Comparison of ENCODE assay signal across 8 mouse cellular contexts in the genomic region with DNA sequence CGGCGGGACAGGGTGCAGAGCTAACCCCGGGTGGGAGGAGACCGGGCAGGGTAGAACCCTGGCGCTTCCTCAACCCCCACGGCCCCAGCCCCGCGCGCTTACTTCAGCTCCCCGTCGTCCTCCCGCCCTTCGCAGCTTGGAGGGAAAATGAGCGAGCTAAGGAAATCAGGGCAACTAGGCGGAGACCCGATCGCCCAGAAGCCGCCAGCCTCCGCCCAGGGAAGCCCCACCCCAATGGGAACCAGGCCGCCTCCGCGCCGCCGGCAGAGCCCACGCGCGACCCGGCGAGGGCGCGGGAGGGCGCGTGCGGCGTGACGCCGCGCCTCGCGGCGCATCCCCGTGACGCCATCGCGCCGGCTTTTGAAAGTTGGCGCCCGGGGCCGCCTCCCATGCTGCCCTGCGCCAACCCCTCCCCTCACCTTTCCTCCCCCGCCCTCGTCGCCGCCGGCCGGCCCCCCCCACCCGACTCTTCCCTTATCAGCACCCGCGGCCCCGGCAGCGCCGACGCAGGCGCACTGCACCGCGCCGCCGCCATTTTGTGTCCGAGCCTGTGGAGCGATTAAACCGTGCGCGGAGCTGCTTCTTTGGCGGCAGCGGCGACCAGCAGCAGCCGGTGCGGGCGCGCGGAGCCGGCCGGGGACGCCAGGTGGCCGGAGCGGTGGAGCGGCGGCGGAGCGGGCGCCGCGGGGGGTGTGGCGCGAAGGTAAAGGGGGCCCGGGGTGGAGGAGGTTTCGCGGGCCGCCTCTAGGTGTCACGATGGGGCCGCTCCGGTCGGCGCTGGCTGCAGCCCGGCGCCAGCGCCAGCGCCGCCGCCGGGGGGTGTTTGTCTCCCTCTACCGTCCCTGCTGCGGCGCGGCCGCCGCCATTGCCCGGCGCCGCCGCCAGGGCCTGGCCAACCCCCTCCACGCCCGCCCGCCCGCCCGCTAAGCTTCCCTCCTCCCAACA. TPM values are rescaled to one million over a fixed set of nuclear protein-coding genes. Genes with fewer than 3 reads are reported as not detected.
DNase-seq lines count a peak whose midpoint lies in the region; ATAC-seq and TF ChIP-seq lines count a peak whose summit lies in the region.

A gene (plus strand): TSS at position 551 of the 945 bp plus-strand sequence.

- peak within 1 kb of the TSS; percentile 96 for H3K4me3 ChIP-seq in forebrain, embryonic 11.5 days (ENCODE audit: low read depth, low read length)
- peak within 1 kb of the TSS; percentile 81 for H3K4me3 ChIP-seq in heart, embryonic 16.5 days (ENCODE audit: low read length)
- peak within 1 kb of the TSS; percentile 99 for H3K4me3 ChIP-seq in liver, embryonic 16.5 days (ENCODE audit: low read depth, low read length)
- peak within 1 kb of the TSS; percentile 92 for H3K4me3 ChIP-seq in neural tube, embryonic 13.5 days
- peak within 1 kb of the TSS; percentile 97 for H3K4me3 ChIP-seq in testis, adult 2 months (ENCODE audit: control insufficient read depth, low read depth, low read length)

- peak within 1 kb of the TSS; percentile 63 for H3K4me2 ChIP-seq in forebrain, embryonic 11.5 days (ENCODE audit: low read depth, low read length, severe bottlenecking)
- peak within 1 kb of the TSS; percentile 90 for H3K4me2 ChIP-seq in heart, embryonic 16.5 days (ENCODE audit: low read depth, low read length)
- peak within 1 kb of the TSS; percentile 98 for H3K4me2 ChIP-seq in liver, embryonic 16.5 days (ENCODE audit: low read depth, low read length)
- H3K4me2 ChIP-seq in neural tube, embryonic 13.5 days = peak within 1 kb of the TSS; percentile 94

- no peak for TF ChIP-seq CTCF in testis, adult 2 months (IDR thresholded peaks at IDR 0.05; ENCODE audit: control insufficient read depth, insufficient read depth, insufficient replicate concordance, low read depth, low read length)

- H3K27me3 ChIP-seq in forebrain, embryonic 11.5 days (ENCODE audit: control insufficient read depth, insufficient read depth, low read length) = no peaks in the 10 kb centered on the region
- H3K27me3 ChIP-seq in heart, embryonic 16.5 days (ENCODE audit: control insufficient read depth, insufficient read depth, low read length) = no peaks in the 10 kb centered on the region
- H3K27me3 ChIP-seq in liver, embryonic 16.5 days (ENCODE audit: control insufficient read depth, insufficient read depth, low read depth, low read length) = no peaks in the 10 kb centered on the region
- no peaks in the 10 kb centered on the region for H3K27me3 ChIP-seq in neural tube, embryonic 13.5 days
- no peaks in the 10 kb centered on the region for H3K27me3 ChIP-seq in testis, adult 2 months (ENCODE audit: control insufficient read depth, insufficient read depth, low read length)

- no peaks in the 10 kb centered on the region for H3K36me3 ChIP-seq in forebrain, embryonic 11.5 days (ENCODE audit: control insufficient read depth, insufficient read depth, low read length)
- no peaks in the 10 kb centered on the region for H3K36me3 ChIP-seq in heart, embryonic 16.5 days (ENCODE audit: control insufficient read depth, insufficient read depth)
- no peaks in the 10 kb centered on the region for H3K36me3 ChIP-seq in liver, embryonic 16.5 days (ENCODE audit: control insufficient read depth, insufficient read depth)
- H3K36me3 ChIP-seq in neural tube, embryonic 13.5 days = peaks cover 3% of the 10 kb centered on the region; the same call in 1 of the 2 replicates
- no peaks in the 10 kb centered on the region for H3K36me3 ChIP-seq in testis, adult 2 months (ENCODE audit: control insufficient read depth, insufficient read depth, low read length)

- peak; percentile 88 to 91 for DNase-seq in CD8-positive naive resting alpha-beta T cell, adult 2 months (ENCODE audit: low read depth in 2 of 2, low spot score in 2 of 2)
- peak; percentile 81 for DNase-seq in c-Kit-positive CD71-negative TER-119-negative erythroid progenitor cells, embryonic 14.5 days (ENCODE audit: low read depth)
- DNase-seq in forebrain, embryonic 11.5 days (ENCODE audit: low spot score) = peak; percentile 99
- peak; percentile 94 to 97 for DNase-seq in kidney, postnatal 4 days

- WGBS in forebrain, embryonic 11.5 days = 2% methylated on average over 100 of the region's 126 CpGs
- under 1% methylated on average over 112 of the region's 126 CpGs for WGBS in heart, embryonic 16.5 days
- under 1% methylated on average over 112 of the region's 126 CpGs for WGBS in liver, embryonic 16.5 days (ENCODE audit: insufficient replicate concordance)
- under 1% methylated on average over 112 of the region's 126 CpGs for WGBS in neural tube, embryonic 13.5 days

- H3K27ac ChIP-seq in forebrain, embryonic 11.5 days (ENCODE audit: low read depth, low read length) = peak within 1 kb of the TSS; percentile 100
- peak within 1 kb of the TSS; percentile 100 for H3K27ac ChIP-seq in heart, embryonic 16.5 days (ENCODE audit: low read length)
- peak within 1 kb of the TSS; percentile 100 for H3K27ac ChIP-seq in liver, embryonic 16.5 days (ENCODE audit: low read length)
- peak within 1 kb of the TSS; percentile 100 for H3K27ac ChIP-seq in neural tube, embryonic 13.5 days (replicated peaks)
- peak within 1 kb of the TSS; percentile 90 for H3K27ac ChIP-seq in testis, adult 2 months (ENCODE audit: control insufficient read depth, insufficient read depth, low read depth, low read length)

- peak; percentile 72 for TF ChIP-seq POLR2A in testis, adult 2 months (IDR thresholded peaks at IDR 0.05; ENCODE audit: control insufficient read depth, low read depth, low read length)

- peaks cover 2% of the 10 kb centered on the region; the same call in 1 of the 2 replicates for H3K4me1 ChIP-seq in forebrain, embryonic 11.5 days (replicated peaks; ENCODE audit: control insufficient read depth, insufficient read depth, low read length)
- peaks cover 27% of the 10 kb centered on the region for H3K4me1 ChIP-seq in heart, embryonic 16.5 days (ENCODE audit: control insufficient read depth, insufficient read depth, low read length)
- H3K4me1 ChIP-seq in liver, embryonic 16.5 days (ENCODE audit: control insufficient read depth, low read depth, low read length) = peaks cover 22% of the 10 kb centered on the region
- peaks cover 48% of the 10 kb centered on the region for H3K4me1 ChIP-seq in neural tube, embryonic 13.5 days (replicated peaks)
- H3K4me1 ChIP-seq in testis, adult 2 months (ENCODE audit: control insufficient read depth, insufficient read depth, low read length) = peaks cover 2% of the 10 kb centered on the region; the same call in 1 of the 2 replicates

- peak within 1 kb of the TSS; percentile 100 for H3K9ac ChIP-seq in forebrain, embryonic 11.5 days (ENCODE audit: low read length)
- H3K9ac ChIP-seq in heart, embryonic 16.5 days (ENCODE audit: low read length) = peak within 1 kb of the TSS; percentile 96
- peak within 1 kb of the TSS; percentile 100 for H3K9ac ChIP-seq in liver, embryonic 16.5 days (ENCODE audit: low read depth, low read length)
- peak within 1 kb of the TSS; percentile 97 for H3K9ac ChIP-seq in neural tube, embryonic 13.5 days

- no peaks in the 10 kb centered on the region for H3K9me3 ChIP-seq in forebrain, embryonic 11.5 days (ENCODE audit: control insufficient read depth, low read length)
- H3K9me3 ChIP-seq in heart, embryonic 16.5 days (replicated peaks; ENCODE audit: control insufficient read depth, low read length) = no peaks in the 10 kb centered on the region
- no peaks in the 10 kb centered on the region for H3K9me3 ChIP-seq in liver, embryonic 16.5 days (replicated peaks; ENCODE audit: control insufficient read depth, low read length)
- H3K9me3 ChIP-seq in neural tube, embryonic 13.5 days = no peaks in the 10 kb centered on the region

- peak; percentile 92 for ATAC-seq in forebrain, embryonic 11.5 days (replicated peaks; ENCODE audit: low FRiP score)
- peak; percentile 90 for ATAC-seq in heart, embryonic 16.5 days (replicated peaks; ENCODE audit: extremely low read depth, insufficient read depth, low FRiP score)
- ATAC-seq in liver, embryonic 16.5 days (ENCODE audit: low read depth) = peak; percentile 91
- peak; percentile 94 for ATAC-seq in neural tube, embryonic 13.5 days (ENCODE audit: low read depth)

RNA-seq across cellular contexts. Expression of the gene that starts here (rescaled TPM):
- 134 and 145 TPM in 2 replicates for polyA plus RNA-seq in forebrain, embryonic 11.5 days (2014; fragmentation: Nextera tagmentation; extraction: Ambion mirVana)
- polyA plus RNA-seq in heart, embryonic 16.5 days (2015; fragmentation: Nextera tagmentation; extraction: Ambion mirVana) = 72.1 and 80.0 TPM in 2 replicates
- polyA plus RNA-seq in liver, embryonic 16.5 days (2015; fragmentation: Nextera tagmentation; extraction: Ambion mirVana) = 55.3 and 57.8 TPM in 2 replicates
- polyA plus RNA-seq in neural tube, embryonic 13.5 days (2015; fragmentation: Nextera tagmentation; extraction: Ambion mirVana) = 105 and 118 TPM in 2 replicates
- polyA plus RNA-seq in testis, adult 2 months (2012; rRNA removed) = 6.8 and 7.2 TPM in 2 replicates

Comparison
In these comparisons a context has a peak if more than half of its experiments do, and no peak if none do; other contexts are left out.
1. Peak in every context shown above with its lines: DNase-seq, ATAC-seq, H3K4me3 ChIP-seq and H3K27ac ChIP-seq.